Mouse (Mus musculus) testis, adult 2 months (tissue): ENCODE results near the gene Acod1. TPM values are rescaled to one million over a fixed set of nuclear protein-coding genes. Genes with fewer than 3 reads are reported as not detected.
A peak's percentile ranks its signal among the peaks of the same experiment; 100 is the strongest.

Experiments
- H3K27ac ChIP-seq: fragments of 200-500 bp; 2 replicates; pipeline ENCODE4 v1.5.1; 2012; ENCODE audit warnings: low read depth, low read length; ENCODE audit not compliant: control insufficient read depth, insufficient read depth
- H3K27me3 ChIP-seq: fragments of 200-500 bp; 2 replicates; pipeline ENCODE4 v1.6.1; 2012; ENCODE audit warnings: mild to moderate bottlenecking, low read length, moderate library complexity; ENCODE audit not compliant: control insufficient read depth, insufficient read depth
- H3K36me3 ChIP-seq: fragments of 200-500 bp; 2 replicates; pipeline ENCODE4 v1.6.1; 2012; ENCODE audit warnings: mild to moderate bottlenecking, low read length; ENCODE audit not compliant: control insufficient read depth, insufficient read depth
- H3K4me1 ChIP-seq: fragments of 200-500 bp; 2 replicates; pipeline ENCODE4 v1.6.1; 2012; ENCODE audit warnings: low read length; ENCODE audit not compliant: control insufficient read depth, insufficient read depth
- H3K4me3 ChIP-seq: fragments of 200-500 bp; 2 replicates; pipeline ENCODE4 v1.5.1; 2012; ENCODE audit warnings: low read depth, mild to moderate bottlenecking, low read length, moderate library complexity, mixed read lengths; ENCODE audit not compliant: control insufficient read depth
- CTCF ChIP-seq: fragments of 200-500 bp; IDR thresholded peaks from 2 replicates; pipeline ENCODE4 v1.5.1; 2012; ENCODE audit warnings: low read depth, mild to moderate bottlenecking, inconsistent platforms, low read length, moderate library complexity; ENCODE audit not compliant: control insufficient read depth, insufficient read depth, insufficient replicate concordance
- POLR2A ChIP-seq: fragments of 200-500 bp; IDR thresholded peaks from 2 replicates; pipeline ENCODE4 v1.6.1; 2012; ENCODE audit warnings: low read depth, mild to moderate bottlenecking, inconsistent platforms, low read length, moderate library complexity; ENCODE audit not compliant: control insufficient read depth
- polyA plus RNA-seq: library from polyadenylated mRNA; depleted of rRNA; stranded (reverse); fragments of >200 nt; gene quantifications from 2 replicates; pipeline ENCODE4 v1.2.3, GENCODE M21; 2012

Gene Acod1
- polyA plus RNA-seq, 1 experiment, result not detected

DNA sequence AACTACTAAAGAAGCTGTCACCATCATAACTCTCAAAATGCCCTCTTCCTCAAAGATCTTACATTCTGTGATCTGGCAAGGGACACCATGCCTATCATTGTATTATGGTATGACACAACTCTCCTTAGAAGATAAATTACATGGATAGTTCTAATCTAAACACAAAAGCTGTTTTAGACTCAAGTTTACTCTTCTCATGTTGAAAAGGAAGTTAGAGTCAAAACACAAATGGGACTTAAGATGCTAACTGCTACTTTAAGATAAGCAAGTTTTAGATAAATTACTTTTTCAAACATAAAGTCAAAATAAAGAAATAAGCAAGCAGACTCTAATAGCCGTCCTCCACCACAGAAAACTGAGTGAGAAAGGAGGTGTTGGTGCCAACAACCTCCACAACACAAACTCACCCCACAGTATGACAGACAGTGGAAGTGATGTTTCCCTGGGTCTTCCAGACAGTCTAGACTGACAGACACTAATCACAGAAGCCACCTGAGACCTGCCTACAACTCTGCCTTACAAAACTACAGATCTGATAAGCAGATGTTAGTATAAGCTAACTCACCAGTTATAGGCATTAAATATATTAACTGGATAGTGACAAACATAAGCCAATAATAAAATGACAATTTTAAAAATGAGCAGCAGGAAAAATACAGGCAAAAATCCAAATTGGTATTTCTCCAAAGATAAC lies 39.2 kb downstream of the Acod1 start:
- no peaks in the 10 kb centered on the region for H3K4me1 ChIP-seq
- no peak overlapping the region for H3K27ac ChIP-seq
- H3K27me3 ChIP-seq, result no peaks in the 10 kb centered on the region
- H3K36me3 ChIP-seq, result peaks cover 5% of the 10 kb centered on the region
- TF ChIP-seq POLR2A (no peak), CTCF (no peak)
- H3K4me3 ChIP-seq, result no peak overlapping the region

DNA sequence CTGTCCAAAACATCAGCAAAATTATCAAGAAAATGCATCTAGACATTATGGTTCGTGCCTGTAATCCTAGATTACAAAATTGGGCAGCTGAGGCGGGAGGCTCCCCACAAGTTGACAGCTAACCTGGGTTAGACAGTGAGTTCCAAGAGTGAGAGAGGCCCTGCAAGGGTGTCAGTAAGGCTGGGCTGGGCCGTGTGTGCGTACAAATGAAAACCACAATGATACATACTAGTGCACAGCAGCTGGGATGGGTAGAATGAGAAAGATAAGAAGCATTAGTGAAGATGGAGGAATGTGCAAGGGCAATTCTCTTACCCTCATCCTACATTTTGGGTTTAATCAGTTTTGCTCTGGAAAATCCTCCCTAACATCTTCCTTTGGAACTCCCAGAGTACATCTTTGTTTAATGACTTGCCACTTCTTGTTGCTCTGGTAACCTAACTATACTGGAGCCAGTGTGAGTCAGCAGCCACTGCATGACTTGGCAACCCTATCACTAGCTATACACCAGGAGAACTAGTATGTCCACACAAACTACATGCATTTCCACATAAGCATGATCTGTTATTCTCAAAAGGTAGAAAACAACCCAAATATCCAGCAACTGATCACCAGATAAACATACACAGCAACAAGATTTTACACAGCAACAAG lies 40.0 kb downstream of the Acod1 start:
- no peak overlapping the region for H3K4me3 ChIP-seq
- H3K27ac ChIP-seq, result peak overlapping the region; percentile 16; the same call in 1 of the 2 replicates
- TF ChIP-seq CTCF (no peak), POLR2A (no peak)
- no peaks in the 10 kb centered on the region for H3K27me3 ChIP-seq
- peaks cover 5% of the 10 kb centered on the region for H3K36me3 ChIP-seq
- no peaks in the 10 kb centered on the region for H3K4me1 ChIP-seq

DNA sequence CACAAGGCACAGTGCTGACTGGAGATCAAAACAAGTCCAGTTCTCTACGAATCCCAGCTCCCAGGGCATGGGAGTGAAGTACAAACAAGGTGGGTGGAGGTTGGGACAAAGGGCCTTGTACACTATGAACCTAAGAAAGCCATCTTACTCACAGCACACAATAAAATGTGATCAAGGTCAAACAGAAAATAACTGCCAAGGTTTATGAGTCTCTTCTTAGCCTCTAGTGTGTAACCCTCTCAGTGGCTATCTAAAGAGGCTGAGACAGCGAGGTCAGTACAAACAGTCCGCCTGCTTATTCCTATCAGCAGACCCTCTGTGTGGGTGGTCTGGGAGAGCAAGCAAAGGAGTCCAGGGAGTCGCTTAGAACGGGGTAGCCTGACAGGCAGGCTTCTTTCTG lies 41.1 kb downstream of the Acod1 start:
- Histone ChIP-seq H3K27me3 (no peaks in the 10 kb centered on the region), H3K27ac (peak overlapping the region; percentile 73; the same call in 1 of the 2 replicates), H3K4me1 (no peaks in the 10 kb centered on the region), H3K36me3 (peaks cover 5% of the 10 kb centered on the region), H3K4me3 (no peak overlapping the region)
- TF ChIP-seq CTCF (no peak), POLR2A (no peak)

DNA sequence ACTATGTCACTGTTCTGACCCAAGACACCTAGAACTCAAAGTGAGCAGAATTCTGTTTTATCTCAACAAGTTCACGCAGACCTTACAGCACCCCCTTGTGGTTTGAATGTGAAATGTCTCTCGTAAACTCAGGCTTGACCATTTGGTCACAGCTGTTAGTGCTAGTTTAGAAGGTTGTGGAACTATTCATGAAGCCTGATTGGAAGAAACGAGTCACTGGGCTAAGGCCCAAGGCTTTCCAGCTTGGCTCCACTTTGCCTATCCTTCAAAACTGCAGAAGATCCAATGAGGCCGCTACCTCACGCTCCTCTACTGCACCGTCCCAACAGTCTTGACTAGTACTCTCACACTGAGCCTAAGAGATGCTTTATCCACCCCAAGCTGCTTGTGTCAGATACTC lies 41.8 kb downstream of the Acod1 start:
- Histone ChIP-seq H3K27ac (no peak overlapping the region; the same call in 1 of the 2 replicates), H3K36me3 (peaks cover 3% of the 10 kb centered on the region)
- no peak for TF ChIP-seq POLR2A
- no peak for TF ChIP-seq CTCF

DNA sequence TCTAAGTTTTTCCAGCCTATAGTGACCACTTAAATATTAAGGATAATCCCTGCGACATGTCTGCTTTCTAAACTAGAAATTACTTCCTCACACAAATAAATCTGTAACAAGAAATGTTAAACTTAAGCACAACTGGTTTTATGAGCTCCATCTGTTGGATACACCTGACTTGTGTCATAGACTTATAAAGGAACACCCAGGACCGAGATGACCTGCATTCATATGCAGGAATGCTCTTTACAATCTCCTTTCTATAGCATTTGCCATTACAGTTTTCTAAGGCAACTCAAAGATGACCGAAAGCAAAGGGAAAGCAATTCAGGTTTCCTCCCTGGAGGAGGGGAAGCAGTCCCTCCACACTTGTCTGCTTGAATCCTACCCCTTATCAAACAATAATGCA lies 46.5 kb downstream of the Acod1 start:
- no peaks in the 10 kb centered on the region; the same call in 1 of the 2 replicates for H3K4me1 ChIP-seq
- H3K27ac ChIP-seq, result no peak overlapping the region
- H3K36me3 ChIP-seq, result peaks cover 2% of the 10 kb centered on the region
- H3K27me3 ChIP-seq, result no peaks in the 10 kb centered on the region
- TF ChIP-seq CTCF, result no peak
- TF ChIP-seq POLR2A, result no peak
- peak overlapping the region; percentile 33; the same call in 1 of the 2 replicates for H3K4me3 ChIP-seq

More for the DNA sequence above, 41.8 kb downstream of the Acod1 start:
- Histone ChIP-seq H3K4me1 (no peaks in the 10 kb centered on the region), H3K27me3 (no peaks in the 10 kb centered on the region), H3K4me3 (no peak overlapping the region)

DNA sequence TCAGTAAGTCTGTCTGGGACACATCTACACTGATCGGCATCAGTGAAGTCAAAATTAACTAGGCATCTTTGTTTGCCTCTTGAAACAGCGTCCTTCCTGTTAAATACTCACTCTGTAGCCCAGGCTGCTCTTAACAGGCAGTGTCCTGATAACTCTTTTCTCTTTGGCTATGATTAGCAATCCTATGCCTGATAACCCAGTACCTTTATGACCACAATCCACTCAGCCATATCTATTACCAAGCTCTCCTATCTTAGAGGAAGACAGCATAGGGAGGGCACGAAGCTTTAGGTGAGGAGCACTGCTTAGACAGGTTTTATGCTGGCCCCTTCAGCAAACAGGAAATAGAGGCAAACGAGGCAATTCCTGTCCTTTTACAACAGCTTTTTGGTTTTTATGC lies 46.9 kb downstream of the Acod1 start:
- H3K4me1 ChIP-seq, result no peaks in the 10 kb centered on the region; the same call in 1 of the 2 replicates
- TF ChIP-seq POLR2A, result no peak
- TF ChIP-seq CTCF, result no peak
- peaks cover 2% of the 10 kb centered on the region for H3K36me3 ChIP-seq
- H3K27me3 ChIP-seq, result no peaks in the 10 kb centered on the region
- peak overlapping the region; percentile 42; the same call in 1 of the 2 replicates for H3K4me3 ChIP-seq
- H3K27ac ChIP-seq, result no peak overlapping the region

DNA sequence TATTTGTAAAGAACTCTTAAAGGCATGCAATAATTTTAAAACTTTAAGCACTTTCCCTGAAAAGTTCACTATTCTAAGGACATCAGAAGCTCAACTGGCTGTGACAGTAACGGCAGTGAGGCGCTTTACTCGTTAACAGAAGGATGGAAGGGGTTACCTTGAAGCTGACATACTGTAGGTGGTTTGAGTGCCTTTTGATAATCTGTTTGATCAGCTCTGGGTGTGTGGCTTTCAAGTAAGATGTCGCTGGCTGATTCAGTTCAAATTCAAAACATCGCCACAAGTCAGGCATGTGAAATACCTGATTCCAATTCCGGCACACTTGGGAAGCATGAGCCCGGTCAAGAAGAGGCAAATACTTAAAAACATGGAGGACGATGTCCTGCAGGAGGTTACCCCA lies 48.3 kb downstream of the Acod1 start:
- Histone ChIP-seq H3K27me3 (no peaks in the 10 kb centered on the region), H3K4me3 (no peak overlapping the region), H3K4me1 (no peaks in the 10 kb centered on the region; the same call in 1 of the 2 replicates), H3K27ac (no peak overlapping the region), H3K36me3 (no peaks in the 10 kb centered on the region; the same call in 1 of the 2 replicates)
- TF ChIP-seq CTCF (no peak), POLR2A (no peak)
